Mouse (Mus musculus) cerebellum, adult 11-12 months (tissue): Measurements from ENCODE around the gene Hsf2.
"Not testable (repeated sequence)": the region's sequence is repeated elsewhere in the genome, so short reads cannot be mapped to it uniquely, and the experiment has no call there.

ENCODE experiments used
- DNase-seq: peaks from one replicate; pipeline ENCODE4 v3.0.0; 2022

Gene Hsf2

GRCm38 (mm10) chr10:57485908-57486541 is at the start of gene Hsf2:
Hsf2 (plus strand) TSS chr10:57486385.
- peak; percentile 97 for DNase-seq

- DNase-seq: no peak
These were observed 48.3 kb upstream of the Hsf2 start for GRCm38 (mm10) chr10:57437898-57438297.

- DNase-seq: no peak
These were observed 45.1 kb upstream of the Hsf2 start for GRCm38 (mm10) chr10:57441049-57441448.

GRCm38 (mm10) chr10:57444392-57444791 is 41.8 kb upstream of the Hsf2 start:
- no peak for DNase-seq

- no peak for DNase-seq
These were observed 40.5 kb upstream of the Hsf2 start for GRCm38 (mm10) chr10:57445655-57446054.

GRCm38 (mm10) chr10:57447657-57448050 is 38.5 kb upstream of the Hsf2 start:
- DNase-seq: no peak

GRCm38 (mm10) chr10:57448051-57448716 is 38.0 kb upstream of the Hsf2 start:
- peak; percentile 39 for DNase-seq

- not testable (repeated sequence) for DNase-seq
These were observed 22.9 kb upstream of the Hsf2 start for GRCm38 (mm10) chr10:57463298-57463697.

GRCm38 (mm10) chr10:57465768-57466167 is 20.4 kb upstream of the Hsf2 start:
- no peak for DNase-seq

GRCm38 (mm10) chr10:57477121-57477843 is 8.9 kb upstream of the Hsf2 start:
- no peak for DNase-seq

- DNase-seq: no peak
These were observed 4.5 kb upstream of the Hsf2 start for GRCm38 (mm10) chr10:57481717-57482116.

- DNase-seq: no peak
These were observed 1.4 kb upstream of the Hsf2 start for GRCm38 (mm10) chr10:57484741-57485140.

GRCm38 (mm10) chr10:57486542-57487071 is 422 bp downstream of the Hsf2 start:
- no peak for DNase-seq

- DNase-seq: no peak
These were observed 1.0 kb downstream of the Hsf2 start for GRCm38 (mm10) chr10:57487201-57487600.

- no peak for DNase-seq
These were observed 2.4 kb downstream of the Hsf2 start for GRCm38 (mm10) chr10:57488591-57488990.

- DNase-seq: no peak
These were observed 5.9 kb downstream of the Hsf2 start for GRCm38 (mm10) chr10:57492050-57492449.

- DNase-seq: no peak
These were observed 13.4 kb downstream of the Hsf2 start for GRCm38 (mm10) chr10:57499414-57500156.

GRCm38 (mm10) chr10:57514616-57515015 is 28.4 kb downstream of the Hsf2 start:
- DNase-seq: no peak

GRCm38 (mm10) chr10:57515278-57515677 is 29.1 kb downstream of the Hsf2 start:
- DNase-seq: no peak

GRCm38 (mm10) chr10:57526469-57526868 is 40.3 kb downstream of the Hsf2 start:
- no peak for DNase-seq

GRCm38 (mm10) chr10:57531076-57531475 is 44.9 kb downstream of the Hsf2 start:
- no peak for DNase-seq

- DNase-seq: no peak
These were observed 45.5 kb downstream of the Hsf2 start for GRCm38 (mm10) chr10:57531616-57532217.
